Mouse (Mus musculus) intestine, embryonic 14.5 days (tissue): ENCODE results near the gene Lhfpl3. TPM values are rescaled to one million over a fixed set of nuclear protein-coding genes. Genes with fewer than 3 reads are reported as not detected.
A peak's percentile ranks its signal among the peaks of the same experiment; 100 is the strongest.

Source experiments
- ATAC-seq: fragments of 200-750 bp; cut with Nextera tagmentation; replicated peaks from 2 replicates; pipeline ENCODE4 v1.8.0; 2017; ENCODE audit warnings: low read depth, moderate number of reproducible peaks, moderate TSS enrichment, moderate library complexity; ENCODE audit not compliant: low FRiP score, low TSS enrichment
- DNase-seq: peaks from one replicate; pipeline ENCODE4 v3.0.0-alpha.2; 2018; ENCODE audit warnings: low spot score
- H3K27ac ChIP-seq: fragments of 300-500 bp; sonication (generic); 2 replicates; pipeline ENCODE4 v1.5.1; 2014; ENCODE audit warnings: low read depth, mild to moderate bottlenecking, control low read depth
- H3K27me3 ChIP-seq: fragments of 300-500 bp; sonication (generic); replicated peaks from 2 replicates; pipeline ENCODE4 v1.6.1; 2014; ENCODE audit warnings: low read length, control low read depth; ENCODE audit not compliant: control insufficient read depth, insufficient read depth
- H3K36me3 ChIP-seq: fragments of 300-500 bp; sonication (generic); 2 replicates; pipeline ENCODE4 v1.6.1; 2014; ENCODE audit warnings: low read length, control low read depth; ENCODE audit not compliant: control insufficient read depth, insufficient read depth
- H3K4me1 ChIP-seq: fragments of 300-500 bp; sonication (generic); replicated peaks from 2 replicates; pipeline ENCODE4 v1.6.1; 2014; ENCODE audit warnings: low read length, control low read depth, mixed read lengths; ENCODE audit not compliant: control insufficient read depth, insufficient read depth
- H3K4me2 ChIP-seq: fragments of 300-500 bp; sonication (generic); 2 replicates; pipeline ENCODE4 v1.6.1; 2014; ENCODE audit warnings: low read length
- H3K4me3 ChIP-seq: fragments of 300-500 bp; sonication (generic); 2 replicates; pipeline ENCODE4 v1.5.1; 2014; ENCODE audit warnings: low read depth, low read length, control low read depth, mixed read lengths
- H3K9ac ChIP-seq: fragments of 300-500 bp; sonication (generic); 2 replicates; pipeline ENCODE4 v1.6.1; 2014; ENCODE audit warnings: mild to moderate bottlenecking, low read length
- H3K9me3 ChIP-seq: fragments of 300-500 bp; sonication (generic); 2 replicates; pipeline ENCODE4 v1.6.1; 2016; ENCODE audit warnings: low read length, control low read depth; ENCODE audit not compliant: control insufficient read depth
- WGBS: fragments of 180-500 bp; shearing (Covaris S2); extraction: QIAGEN DNeasy Blood & Tissue Kit; methylation state at CpG from one replicate; pipeline ENCODE4 v1.1.7; 2014; 5-methylcytosine and 5-hydroxymethylcytosine counted together
- polyA plus RNA-seq: library from polyadenylated mRNA; unstranded; fragments of >200 nt; fragmentation: Nextera tagmentation; extraction: Ambion mirVana; gene quantifications from 2 replicates; pipeline ENCODE4 v1.2.1, GENCODE M21; 2014

The Lhfpl3 gene
- polyA plus RNA-seq, 1 experiment from 2014 or later = 0.14 TPM

DNA sequence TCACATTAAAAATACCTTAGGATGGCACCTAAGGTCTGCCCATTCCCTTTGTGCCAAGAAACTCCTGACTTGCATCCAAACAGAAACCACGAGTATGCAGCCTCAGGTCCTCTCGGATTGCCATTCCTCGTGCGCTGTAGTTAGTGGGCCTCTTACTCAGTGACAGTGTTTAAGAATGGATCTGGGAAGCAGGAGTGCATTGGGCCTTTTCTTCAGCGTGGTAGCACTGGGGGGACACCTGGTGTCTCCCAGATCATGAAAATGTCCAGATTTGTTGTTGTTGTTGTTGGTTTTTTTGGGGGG is 289.8 kb downstream of the Lhfpl3 start:
- 75% methylated on average over 5 of the region's 5 CpGs for WGBS
- no peak for ATAC-seq
- H3K4me2 ChIP-seq = no peak overlapping the region
- H3K9ac ChIP-seq = no peak overlapping the region
- H3K4me1 ChIP-seq = no peaks in the 10 kb centered on the region
- H3K9me3 ChIP-seq = no peaks in the 10 kb centered on the region
- no peak for DNase-seq
- H3K4me3 ChIP-seq = no peak overlapping the region
- H3K36me3 ChIP-seq = no peaks in the 10 kb centered on the region
- H3K27ac ChIP-seq = no peak overlapping the region
- no peaks in the 10 kb centered on the region for H3K27me3 ChIP-seq

- Histone ChIP-seq H3K27me3 (no peaks in the 10 kb centered on the region), H3K4me2 (no peak overlapping the region), H3K9ac (no peak overlapping the region), H3K36me3 (no peaks in the 10 kb centered on the region), H3K4me1 (no peaks in the 10 kb centered on the region), H3K27ac (no peak overlapping the region), H3K9me3 (no peaks in the 10 kb centered on the region), H3K4me3 (no peak overlapping the region)
- ATAC-seq (no peak), DNase-seq (no peak)
- 55% methylated on average over 4 of the region's 4 CpGs for WGBS
Observed at GRCm38 (mm10) chr5:23040429-23040828, 294.6 kb downstream of the Lhfpl3 start.

DNA sequence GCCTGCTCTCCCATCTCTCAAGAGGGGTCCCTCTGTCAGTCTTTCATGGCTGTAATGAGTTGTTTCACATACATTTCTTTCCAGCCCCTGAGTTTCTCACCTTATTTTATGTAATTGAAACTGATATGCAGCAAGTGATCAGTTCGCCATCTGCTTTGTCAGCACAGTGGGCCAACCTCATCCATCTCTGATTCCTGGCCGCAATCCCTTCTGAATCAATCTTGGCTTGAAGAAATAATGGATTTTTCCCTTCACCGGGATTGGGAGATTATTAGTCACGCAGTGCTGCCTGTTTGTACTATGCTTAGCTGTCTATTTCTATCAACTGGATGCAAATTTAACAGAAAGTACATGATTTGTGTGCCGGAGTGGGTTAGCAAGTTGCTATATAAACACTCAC is 297.0 kb downstream of the Lhfpl3 start:
- H3K9me3 ChIP-seq = no peaks in the 10 kb centered on the region
- H3K27me3 ChIP-seq = no peaks in the 10 kb centered on the region
- H3K27ac ChIP-seq = no peak overlapping the region
- WGBS = 86% methylated on average over 5 of the region's 5 CpGs
- H3K4me1 ChIP-seq = no peaks in the 10 kb centered on the region
- DNase-seq = no peak
- no peak overlapping the region for H3K9ac ChIP-seq
- H3K36me3 ChIP-seq = no peaks in the 10 kb centered on the region
- no peak overlapping the region for H3K4me3 ChIP-seq
- no peak for ATAC-seq
- no peak overlapping the region for H3K4me2 ChIP-seq

GRCm38 (mm10) chr5:23049083-23049663 is 303.3 kb downstream of the Lhfpl3 start:
- Histone ChIP-seq H3K27ac (no peak overlapping the region), H3K9ac (no peak overlapping the region), H3K4me3 (no peak overlapping the region), H3K27me3 (no peaks in the 10 kb centered on the region), H3K9me3 (no peaks in the 10 kb centered on the region), H3K4me1 (no peaks in the 10 kb centered on the region), H3K36me3 (no peaks in the 10 kb centered on the region), H3K4me2 (no peak overlapping the region)
- DNase-seq (no peak), ATAC-seq (0 out of 2 replicates have a peak, but pooled peaks have one; percentile 12)
- 59% methylated on average over 7 of the region's 7 CpGs for WGBS

GRCm38 (mm10) chr5:23051458-23051857 is 305.6 kb downstream of the Lhfpl3 start:
- no peaks in the 10 kb centered on the region for H3K9me3 ChIP-seq
- no peak for ATAC-seq
- no peaks in the 10 kb centered on the region for H3K36me3 ChIP-seq
- no peak overlapping the region for H3K4me3 ChIP-seq
- H3K9ac ChIP-seq = no peak overlapping the region
- 70% methylated on average over 5 of the region's 5 CpGs for WGBS
- H3K4me2 ChIP-seq = no peak overlapping the region
- no peak for DNase-seq
- no peaks in the 10 kb centered on the region for H3K27me3 ChIP-seq
- H3K27ac ChIP-seq = no peak overlapping the region
- no peaks in the 10 kb centered on the region for H3K4me1 ChIP-seq

GRCm38 (mm10) chr5:23094894-23095293 is 349.0 kb downstream of the Lhfpl3 start:
- Histone ChIP-seq H3K4me3 (no peak overlapping the region), H3K9me3 (no peaks in the 10 kb centered on the region), H3K36me3 (no peaks in the 10 kb centered on the region), H3K9ac (no peak overlapping the region), H3K27ac (no peak overlapping the region), H3K4me2 (no peak overlapping the region), H3K27me3 (no peaks in the 10 kb centered on the region), H3K4me1 (no peaks in the 10 kb centered on the region)
- ATAC-seq (no peak), DNase-seq (no peak)
- WGBS = 74% methylated on average over 1 of the region's 1 CpGs

DNA sequence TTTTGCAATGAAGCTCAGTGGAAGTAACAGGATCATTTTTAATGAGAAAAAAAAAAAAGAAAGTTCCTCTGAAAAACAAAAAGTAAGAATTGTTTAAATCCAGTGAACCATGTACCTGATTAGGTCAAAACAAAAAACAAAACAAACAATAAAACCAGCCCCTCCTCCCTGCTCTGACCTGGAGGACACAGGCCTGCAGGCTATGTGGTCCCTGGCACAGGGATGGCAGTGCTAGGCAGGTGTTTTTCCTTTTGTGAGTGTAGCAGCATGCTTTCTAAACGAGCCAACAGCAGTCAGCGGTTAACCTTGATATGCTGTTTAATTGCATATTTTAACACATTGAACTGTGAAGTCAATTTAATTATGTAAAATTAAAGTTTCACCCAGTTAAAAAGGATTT is 360.7 kb downstream of the Lhfpl3 start:
- DNase-seq (no peak), ATAC-seq (no peak)
- Histone ChIP-seq H3K36me3 (no peaks in the 10 kb centered on the region), H3K9me3 (no peaks in the 10 kb centered on the region), H3K27me3 (no peaks in the 10 kb centered on the region), H3K4me1 (no peaks in the 10 kb centered on the region), H3K4me2 (no peak overlapping the region), H3K9ac (no peak overlapping the region), H3K27ac (no peak overlapping the region), H3K4me3 (no peak overlapping the region)
- 72% methylated on average over 2 of the region's 2 CpGs for WGBS

DNA sequence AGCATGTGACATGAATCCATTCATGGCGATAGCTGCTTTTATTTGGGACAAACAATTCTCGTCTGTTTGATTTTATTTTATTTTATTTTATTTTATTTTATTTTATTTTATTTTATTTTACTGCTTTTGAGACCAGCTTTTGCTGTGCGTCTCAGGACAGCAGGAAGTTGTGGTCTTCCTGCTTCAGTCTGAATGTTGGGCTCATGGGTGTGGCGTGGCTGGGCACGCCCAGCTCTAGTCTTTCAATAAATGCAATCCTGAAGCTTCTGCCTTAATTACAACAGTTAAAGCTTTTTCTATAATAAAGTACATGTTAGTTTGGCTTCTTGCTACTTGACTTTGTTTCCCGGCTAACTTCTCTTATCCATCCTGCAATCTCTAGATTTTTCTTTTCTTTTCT is 365.4 kb downstream of the Lhfpl3 start:
- no peaks in the 10 kb centered on the region for H3K36me3 ChIP-seq
- no peak overlapping the region for H3K4me3 ChIP-seq
- no peaks in the 10 kb centered on the region for H3K27me3 ChIP-seq
- H3K9ac ChIP-seq = no peak overlapping the region
- ATAC-seq (no peak), DNase-seq (no peak)
- 84% methylated on average over 6 of the region's 6 CpGs for WGBS
- no peaks in the 10 kb centered on the region for H3K4me1 ChIP-seq
- no peak overlapping the region for H3K4me2 ChIP-seq
- no peaks in the 10 kb centered on the region for H3K9me3 ChIP-seq
- H3K27ac ChIP-seq = no peak overlapping the region

- no peak overlapping the region for H3K9ac ChIP-seq
- no peak for ATAC-seq
- H3K4me1 ChIP-seq = no peaks in the 10 kb centered on the region
- H3K36me3 ChIP-seq = no peaks in the 10 kb centered on the region
- H3K9me3 ChIP-seq = no peaks in the 10 kb centered on the region
- no peak for DNase-seq
- no peak overlapping the region for H3K4me2 ChIP-seq
- H3K4me3 ChIP-seq = no peak overlapping the region
- 92% methylated on average over 4 of the region's 4 CpGs for WGBS
- no peaks in the 10 kb centered on the region for H3K27me3 ChIP-seq
- H3K27ac ChIP-seq = no peak overlapping the region
Observed at GRCm38 (mm10) chr5:23114249-23114648, 368.4 kb downstream of the Lhfpl3 start.
